Mouse (Mus musculus) testis, adult 2 months (tissue): ENCODE measurements around the gene Maml2.

ENCODE experiments used
- CTCF ChIP-seq: fragments of 200-500 bp; IDR thresholded peaks from 2 replicates; pipeline ENCODE4 v1.5.1; 2012; ENCODE audit warnings: low read depth, mild to moderate bottlenecking, inconsistent platforms, low read length, moderate library complexity; ENCODE audit not compliant: control insufficient read depth, insufficient read depth, insufficient replicate concordance
- POLR2A ChIP-seq: fragments of 200-500 bp; IDR thresholded peaks from 2 replicates; pipeline ENCODE4 v1.6.1; 2012; ENCODE audit warnings: low read depth, mild to moderate bottlenecking, inconsistent platforms, low read length, moderate library complexity; ENCODE audit not compliant: control insufficient read depth

DNA sequence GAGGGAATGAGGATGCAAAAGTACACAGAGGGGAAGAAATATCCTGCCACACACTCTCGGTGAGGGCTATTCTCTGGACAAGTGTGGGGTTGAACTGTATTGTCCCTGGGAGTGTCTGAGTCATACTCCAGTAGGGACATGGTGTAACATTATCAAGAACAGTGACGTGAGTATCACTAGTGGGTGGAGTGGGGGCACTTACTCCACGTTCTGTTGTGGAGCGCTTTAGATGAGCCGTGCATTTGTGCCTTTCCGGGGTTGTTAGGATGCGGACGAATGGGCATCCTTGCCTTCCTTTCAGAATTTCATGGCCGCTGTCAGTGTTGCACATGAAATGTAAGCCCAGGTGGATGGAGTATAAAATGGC, 210.0 kb downstream of the Maml2 start:
- no peak for TF ChIP-seq CTCF
- TF ChIP-seq POLR2A: no peak
